Mouse (Mus musculus) cerebellum, adult 2 months (tissue): ENCODE results near the gene Frmd4a.

Experiments used
- CTCF ChIP-seq: fragments of 200-500 bp; IDR thresholded peaks from 2 replicates; pipeline ENCODE4 v1.5.1; 2011; ENCODE audit warnings: low read depth, mild to moderate bottlenecking, control low read depth, low read length, moderate library complexity, borderline replicate concordance; ENCODE audit not compliant: insufficient read depth
- POLR2A ChIP-seq: fragments of 200-500 bp; IDR thresholded peaks from 2 replicates; pipeline ENCODE4 v1.6.1; 2011; ENCODE audit warnings: low read length, control low read depth, borderline replicate concordance; ENCODE audit not compliant: insufficient read depth

GRCm38 (mm10) chr2:4101370-4101769, 83.9 kb downstream of the Frmd4a start:
- TF ChIP-seq CTCF (no peak), POLR2A (no peak)
